Mouse (Mus musculus) brain, embryonic 14.5 days (tissue): Measurements from ENCODE around the gene Tfcp2.

Experiments
- CTCF ChIP-seq: fragments of 200-500 bp; IDR thresholded peaks from 2 replicates; pipeline ENCODE4 v1.5.1; 2012; ENCODE audit warnings: inconsistent platforms, mild to moderate bottlenecking, moderate library complexity, borderline replicate concordance; ENCODE audit not compliant: insufficient read depth, insufficient read length; ENCODE audit errors: extremely low read depth
- POLR2A ChIP-seq: fragments of 200-500 bp; IDR thresholded peaks from 2 replicates; pipeline ENCODE4 v1.6.1; 2012; ENCODE audit warnings: mild to moderate bottlenecking, inconsistent platforms, borderline replicate concordance; ENCODE audit not compliant: poor library complexity, insufficient read depth, insufficient read length, severe bottlenecking; ENCODE audit errors: extremely low read depth

DNA sequence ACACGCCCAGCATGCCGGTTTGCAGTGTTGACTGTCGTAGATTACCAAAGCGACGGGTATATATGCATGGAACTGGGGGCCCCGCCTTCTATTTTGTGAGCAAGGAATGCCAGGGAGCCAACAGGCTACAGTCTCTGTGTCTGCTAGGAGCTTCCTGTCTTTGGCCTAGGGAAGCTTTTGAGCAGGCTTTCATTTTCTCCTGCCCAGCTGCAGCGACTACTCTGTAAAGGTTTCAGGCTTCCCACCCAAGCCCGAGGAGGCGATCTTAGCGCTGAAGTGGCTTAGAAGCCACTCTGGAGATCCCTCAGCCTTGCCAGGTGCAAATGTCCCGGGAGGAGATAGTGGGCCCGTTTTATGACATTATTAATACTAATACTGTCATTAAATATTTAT is 47.1 kb upstream of the Tfcp2 start:
- no peak for TF ChIP-seq POLR2A
- TF ChIP-seq CTCF = no peak
